Mouse (Mus musculus) MN1 (cell line): Measurements from ENCODE around the gene Bmp2.

Experiments
- DNase-seq: peaks from one replicate; pipeline ENCODE4 v3.0.0-alpha.2; 2016; ENCODE audit warnings: low spot score

The Bmp2 gene

GRCm38 (mm10) chr2:133552031-133552841 is at the start of gene Bmp2:
Bmp2 (plus strand) TSS chr2:133552159.
- DNase-seq = no peak

GRCm38 (mm10) chr2:133505678-133506077 is 46.3 kb upstream of the Bmp2 start:
- no peak for DNase-seq

- no peak for DNase-seq
These were observed 44.9 kb upstream of the Bmp2 start for GRCm38 (mm10) chr2:133507045-133507444.

GRCm38 (mm10) chr2:133509141-133509540 is 42.8 kb upstream of the Bmp2 start:
- DNase-seq = no peak

- no peak for DNase-seq
These were observed 40.8 kb upstream of the Bmp2 start for GRCm38 (mm10) chr2:133511011-133511779.

- DNase-seq = no peak
These were observed 35.5 kb upstream of the Bmp2 start for GRCm38 (mm10) chr2:133516331-133517046.

GRCm38 (mm10) chr2:133517867-133518266 is 34.1 kb upstream of the Bmp2 start:
- no peak for DNase-seq

GRCm38 (mm10) chr2:133521193-133521592 is 30.8 kb upstream of the Bmp2 start:
- DNase-seq = no peak

- no peak for DNase-seq
These were observed 29.8 kb upstream of the Bmp2 start for GRCm38 (mm10) chr2:133522121-133522520.

- no peak for DNase-seq
These were observed 26.3 kb upstream of the Bmp2 start for GRCm38 (mm10) chr2:133525621-133526181.

GRCm38 (mm10) chr2:133529396-133529795 is 22.6 kb upstream of the Bmp2 start:
- DNase-seq = no peak

- no peak for DNase-seq
These were observed 18.9 kb upstream of the Bmp2 start for GRCm38 (mm10) chr2:133533073-133533472.

- DNase-seq = no peak
These were observed 16.5 kb upstream of the Bmp2 start for GRCm38 (mm10) chr2:133535481-133535880.

GRCm38 (mm10) chr2:133536812-133537211 is 15.1 kb upstream of the Bmp2 start:
- no peak for DNase-seq

GRCm38 (mm10) chr2:133540702-133541101 is 11.3 kb upstream of the Bmp2 start:
- DNase-seq = no peak

- DNase-seq = peak; percentile 16
These were observed 1.7 kb upstream of the Bmp2 start for GRCm38 (mm10) chr2:133550238-133550682.

GRCm38 (mm10) chr2:133552842-133553465 is 995 bp downstream of the Bmp2 start:
- no peak for DNase-seq

GRCm38 (mm10) chr2:133553911-133554285 is 1.9 kb downstream of the Bmp2 start:
- no peak for DNase-seq

GRCm38 (mm10) chr2:133554286-133555021 is 2.5 kb downstream of the Bmp2 start:
- DNase-seq = no peak

GRCm38 (mm10) chr2:133564248-133564886 is 12.4 kb downstream of the Bmp2 start:
- DNase-seq = no peak

- DNase-seq = no peak
These were observed 13.5 kb downstream of the Bmp2 start for GRCm38 (mm10) chr2:133565424-133565823.
